Mouse (Mus musculus): ENCODE measurements at regions not wholly inside any gene's neighbourhood (a gene's known extent, or its start where the extent isn't known, plus 50 kb on each side); places are given as distances from the start of the nearest gene placed in this dataset.
A peak's percentile ranks its signal among the peaks of the same experiment; 100 is the strongest.
"Not testable (repeated sequence)": the region's sequence is repeated elsewhere in the genome, so short reads cannot be mapped to it uniquely, and the experiment has no call there.

DNA sequence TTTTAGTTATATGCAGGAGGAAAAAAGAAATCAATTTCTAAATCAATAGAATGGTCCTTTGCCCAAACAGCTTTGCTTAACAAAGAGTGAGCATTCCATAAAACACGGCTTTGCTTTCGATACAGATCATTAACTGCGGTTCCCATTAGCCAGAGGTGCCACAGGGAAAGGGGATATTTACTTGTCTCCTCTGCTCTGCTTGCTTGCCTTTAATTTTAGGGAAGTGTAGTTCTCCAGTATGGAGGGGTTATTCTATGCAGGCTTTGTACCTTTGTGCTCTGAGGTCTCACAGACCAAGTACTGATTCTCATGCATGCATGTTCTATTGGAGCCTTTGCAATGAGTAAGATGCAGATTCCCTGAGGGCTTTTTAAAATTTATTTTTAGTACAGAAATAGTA, 520.2 kb upstream of the Stxbp6 start:
- no peak for DNase-seq (ENCODE audit: low spot score)

DNA sequence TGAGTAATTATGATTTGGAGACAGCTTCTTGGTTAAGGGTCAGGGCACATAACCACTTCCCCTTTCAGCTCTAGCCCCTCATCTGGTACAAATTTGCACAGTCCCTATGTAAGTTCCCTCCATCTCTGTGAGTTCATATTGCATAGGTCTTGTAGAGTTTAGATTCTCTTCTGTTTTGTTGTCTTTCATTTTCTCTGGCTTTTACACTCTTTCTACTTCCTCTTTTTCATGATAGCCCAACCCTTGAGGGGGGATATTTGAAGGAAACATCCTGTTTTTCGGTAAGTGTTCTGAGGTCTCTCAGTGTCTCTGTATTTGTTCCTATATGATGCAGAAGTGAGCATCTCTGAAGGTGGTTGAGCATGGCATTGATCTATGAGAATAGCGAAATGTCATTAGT, 515.7 kb upstream of the Stxbp6 start:
- DNase-seq (ENCODE audit: low spot score) = no peak

DNA sequence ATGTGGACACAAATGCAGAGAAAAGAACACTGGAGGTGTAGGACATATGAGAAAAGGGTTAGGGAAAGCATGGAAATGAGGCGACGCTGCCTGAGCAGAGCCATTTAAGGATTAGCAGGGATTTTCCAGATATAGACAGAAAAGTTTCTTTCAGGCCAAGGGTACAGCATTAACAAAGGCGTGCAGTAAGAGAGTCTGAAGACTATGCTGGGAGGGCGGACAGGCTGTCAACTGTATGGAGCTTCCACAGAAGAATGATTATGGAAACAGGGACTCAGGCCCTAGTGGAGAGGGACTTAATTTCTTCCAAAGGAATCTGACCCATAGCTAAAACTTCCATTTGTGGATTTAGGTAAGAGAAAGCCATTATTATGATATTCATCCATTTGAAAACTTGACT, 511.3 kb upstream of the Stxbp6 start:
- no peak for DNase-seq (ENCODE audit: low spot score)

DNA sequence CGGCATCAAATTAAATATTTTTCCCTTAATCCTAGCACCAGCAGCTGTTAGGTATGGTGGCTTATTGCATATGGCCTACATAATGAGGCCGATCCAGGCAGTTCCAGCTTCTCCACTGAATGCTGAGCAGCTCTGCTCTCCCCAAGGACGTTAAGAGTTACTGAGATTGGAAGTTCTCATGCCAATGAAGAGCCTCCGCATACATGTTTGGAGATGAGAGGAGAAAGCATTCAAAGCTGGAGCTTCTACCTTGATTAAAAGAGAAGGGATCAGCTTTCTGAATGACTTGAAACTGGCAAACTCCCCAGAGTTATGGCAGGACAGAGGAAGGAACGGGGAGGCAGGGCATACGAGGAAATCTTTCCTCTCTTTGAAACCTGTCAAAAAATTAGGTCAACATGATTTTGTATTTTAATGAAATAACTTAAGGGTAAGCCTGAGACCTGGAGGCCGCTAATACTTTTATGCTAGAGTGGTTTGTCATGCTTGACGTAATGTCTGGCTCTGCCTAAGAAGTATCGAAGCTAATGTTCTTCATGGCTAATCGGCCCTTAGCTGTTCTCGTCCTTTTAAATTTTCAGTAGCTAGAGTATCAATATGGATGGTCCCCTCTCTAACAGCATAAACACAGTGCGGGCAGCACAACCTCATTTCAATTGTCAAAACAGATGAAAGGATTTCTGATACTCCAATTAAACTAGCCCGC, 489.0 kb upstream of the Stxbp6 start:
- no peak for DNase-seq (ENCODE audit: low spot score)

DNA sequence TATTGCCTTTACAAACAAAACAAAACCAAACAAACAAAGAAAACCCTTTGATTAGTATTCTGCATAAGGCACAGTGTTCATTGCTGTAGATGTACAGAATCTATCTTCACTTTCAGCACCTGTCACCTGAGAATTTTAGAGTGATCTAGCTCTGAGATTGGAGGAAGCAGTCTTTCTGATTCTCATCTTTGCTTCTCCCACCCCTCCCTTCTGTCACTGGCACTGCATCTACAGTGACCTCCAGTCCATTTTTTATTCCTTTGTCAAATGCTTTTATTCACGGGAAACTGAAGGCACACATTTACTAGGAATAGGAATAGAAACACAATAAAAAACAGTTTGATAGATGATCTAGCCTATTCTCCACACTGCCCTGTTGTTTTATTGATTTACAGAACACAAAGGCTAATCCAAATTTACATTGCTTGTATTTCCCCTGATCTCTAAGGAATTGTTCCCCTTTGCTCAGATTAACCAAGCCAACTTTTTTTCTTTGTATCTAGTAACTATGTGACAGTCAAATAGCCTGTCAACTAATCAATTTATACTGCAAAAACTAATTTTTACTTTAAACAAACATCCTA, 488.2 kb upstream of the Stxbp6 start:
- no peak for DNase-seq (ENCODE audit: low spot score)

DNA sequence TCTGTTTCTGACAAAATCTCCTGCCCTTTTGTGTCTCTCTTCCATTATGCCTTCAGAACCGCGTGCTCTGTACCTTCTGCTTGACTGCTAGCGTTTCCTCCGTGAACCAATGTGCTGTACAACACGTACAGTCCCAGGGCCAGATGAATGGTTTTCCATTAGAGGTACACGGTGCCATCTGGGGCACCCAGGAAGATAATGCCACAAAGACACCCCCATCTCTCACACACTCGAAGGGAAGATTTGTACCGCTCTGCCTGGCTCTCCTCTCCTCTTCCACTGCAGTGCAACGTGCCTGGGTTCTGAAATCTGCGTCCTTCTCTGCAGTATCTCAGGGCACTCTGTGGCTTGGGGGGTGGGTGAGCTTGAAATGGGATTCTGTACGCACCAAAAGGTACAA, 487.4 kb upstream of the Stxbp6 start:
- no peak for DNase-seq (ENCODE audit: low spot score)

DNA sequence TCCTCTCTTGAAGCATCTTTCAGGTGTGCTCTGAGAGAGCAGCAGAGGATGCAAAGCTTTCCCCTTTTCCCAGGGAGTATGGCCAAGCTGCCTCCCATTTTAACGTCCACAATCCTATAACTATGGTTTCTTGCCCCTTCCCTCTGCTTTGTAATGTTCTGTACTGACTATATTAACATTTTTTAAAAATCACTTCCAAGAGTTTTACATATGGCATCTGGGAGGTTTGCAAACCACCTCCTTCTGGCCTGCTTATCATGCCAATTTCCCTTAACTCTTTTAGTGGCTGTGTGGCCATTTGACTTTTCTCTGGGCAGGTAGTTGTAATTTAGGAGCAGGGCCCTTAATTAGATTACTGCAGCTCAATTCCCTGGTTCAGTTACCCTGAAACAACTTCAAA, 486.9 kb upstream of the Stxbp6 start:
- DNase-seq (ENCODE audit: low spot score) = no peak

DNA sequence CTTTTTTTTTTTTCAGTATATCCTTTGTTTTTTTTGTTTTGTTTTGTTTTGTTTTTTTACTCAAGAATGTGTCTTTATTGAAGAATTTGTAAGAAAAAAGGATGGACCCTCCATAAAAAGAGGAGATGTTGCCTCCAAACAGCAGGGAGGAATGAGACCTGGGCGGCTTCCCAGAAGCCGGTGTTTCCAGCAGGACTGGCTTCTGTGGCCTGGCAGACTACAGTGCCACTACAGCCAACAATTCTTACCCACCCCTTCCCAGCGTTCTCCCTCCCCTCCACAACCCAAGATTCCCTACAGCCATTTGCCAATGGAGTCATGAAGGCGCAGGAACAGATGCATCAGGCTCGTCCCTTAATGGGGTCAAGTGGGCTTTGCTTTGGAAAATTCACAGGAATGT, 475.4 kb upstream of the Stxbp6 start:
- DNase-seq (ENCODE audit: low spot score) = not testable (repeated sequence)

DNA sequence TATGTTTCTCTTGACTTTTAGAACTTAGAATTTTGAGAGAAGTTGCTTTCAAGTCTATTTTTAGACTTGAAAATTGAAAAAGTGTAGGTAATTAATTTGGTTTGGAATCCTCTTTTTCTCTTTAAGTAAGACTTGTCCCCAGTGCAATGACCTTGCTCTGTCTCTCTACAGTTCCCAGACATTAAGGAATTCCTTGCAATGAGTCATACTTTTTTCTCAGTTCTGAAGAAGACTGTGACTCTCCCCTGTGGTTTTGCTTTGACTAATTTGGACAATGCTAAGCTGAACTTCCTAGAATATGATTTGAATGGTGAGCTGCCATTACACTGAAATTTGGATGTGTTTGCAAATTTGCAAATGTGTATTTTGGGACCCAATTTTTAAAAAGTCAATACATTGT, 445.0 kb upstream of the Stxbp6 start:
- no peak for DNase-seq (ENCODE audit: low spot score)

DNA sequence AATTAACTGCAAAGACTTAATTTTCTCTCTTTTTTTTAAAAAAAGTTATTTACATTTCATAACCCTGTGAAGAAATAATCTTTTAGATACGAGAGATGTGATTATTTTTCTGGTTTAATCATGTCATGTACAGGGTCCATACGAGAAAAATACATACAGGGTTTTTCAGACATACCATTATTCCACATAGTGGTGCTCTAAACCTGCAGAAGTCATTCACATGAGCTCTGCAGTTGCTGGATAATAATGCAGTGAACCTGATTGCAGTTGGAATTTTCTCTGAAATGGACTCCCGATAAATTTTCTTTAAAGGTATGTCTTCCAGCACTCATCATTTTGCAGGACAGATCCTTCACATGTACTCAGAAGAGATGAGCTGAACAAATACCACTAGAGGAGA, 439.9 kb upstream of the Stxbp6 start:
- no peak for DNase-seq (ENCODE audit: low spot score)

DNA sequence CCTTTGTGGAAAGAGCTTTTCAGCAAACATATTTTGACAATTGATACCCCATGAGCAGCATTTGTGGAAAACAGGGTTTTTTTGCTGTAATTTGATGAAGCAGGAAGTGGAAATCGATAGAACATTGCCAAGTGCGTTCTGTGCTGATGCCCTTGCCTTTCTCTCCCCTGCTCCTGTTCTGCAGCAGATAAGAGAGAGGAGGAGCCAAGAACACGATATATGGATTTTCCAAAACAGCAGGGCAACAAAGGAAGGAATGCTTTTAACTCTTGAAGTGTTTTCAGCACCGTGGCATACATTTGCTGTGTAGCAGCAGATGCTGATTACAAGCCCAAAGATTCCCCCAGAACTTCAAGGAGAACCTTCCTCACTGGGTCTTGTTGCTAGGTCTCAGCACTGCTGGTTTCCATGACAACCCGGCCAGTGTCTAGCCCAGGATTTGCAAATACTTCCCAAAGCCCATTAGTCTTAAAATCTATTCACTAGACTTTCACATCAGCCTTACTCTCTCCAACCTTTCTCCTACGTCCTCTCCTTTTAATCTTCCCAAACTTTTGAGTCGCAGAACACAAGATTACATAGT, 433.0 kb upstream of the Stxbp6 start:
- no peak for DNase-seq (ENCODE audit: low spot score)

DNA sequence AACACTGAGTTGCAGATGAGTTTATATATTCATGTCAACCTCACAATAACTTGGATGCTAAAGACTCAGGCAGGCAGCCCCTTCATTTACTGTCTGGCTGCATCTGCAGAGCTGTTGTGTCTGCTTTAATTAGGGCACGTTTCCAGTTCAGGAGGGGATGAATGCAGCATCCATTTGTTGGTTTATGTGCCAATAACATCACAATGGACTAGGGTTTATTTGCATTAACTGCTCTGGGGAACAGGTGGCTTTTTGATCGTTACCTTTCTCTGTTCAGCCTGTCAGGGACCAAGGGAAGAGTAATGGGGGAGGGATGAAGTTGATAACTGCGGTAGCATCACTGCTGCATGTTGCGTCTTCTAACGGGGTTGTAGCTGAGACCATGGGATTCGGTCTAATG, 425.3 kb upstream of the Stxbp6 start:
- DNase-seq (ENCODE audit: low spot score) = no peak

DNA sequence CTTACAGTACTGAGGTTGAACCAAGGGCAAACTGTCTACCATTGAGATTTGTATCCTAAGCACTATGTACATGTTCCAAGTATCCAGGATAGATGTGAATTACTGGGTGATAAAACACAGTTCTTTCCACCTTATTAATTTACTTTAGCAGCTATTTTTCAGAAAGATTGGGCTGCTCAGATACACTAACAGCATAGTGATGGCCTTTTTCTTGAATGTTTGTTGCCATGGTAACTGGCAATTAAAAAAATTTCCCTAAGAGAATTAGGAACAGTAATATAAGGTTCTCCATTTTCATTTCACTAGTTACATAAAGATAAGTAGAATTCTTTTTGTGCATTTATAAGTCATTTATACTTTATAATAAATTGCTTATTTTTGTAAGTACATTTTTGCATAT, 423.7 kb upstream of the Stxbp6 start:
- DNase-seq (ENCODE audit: low spot score) = no peak

DNA sequence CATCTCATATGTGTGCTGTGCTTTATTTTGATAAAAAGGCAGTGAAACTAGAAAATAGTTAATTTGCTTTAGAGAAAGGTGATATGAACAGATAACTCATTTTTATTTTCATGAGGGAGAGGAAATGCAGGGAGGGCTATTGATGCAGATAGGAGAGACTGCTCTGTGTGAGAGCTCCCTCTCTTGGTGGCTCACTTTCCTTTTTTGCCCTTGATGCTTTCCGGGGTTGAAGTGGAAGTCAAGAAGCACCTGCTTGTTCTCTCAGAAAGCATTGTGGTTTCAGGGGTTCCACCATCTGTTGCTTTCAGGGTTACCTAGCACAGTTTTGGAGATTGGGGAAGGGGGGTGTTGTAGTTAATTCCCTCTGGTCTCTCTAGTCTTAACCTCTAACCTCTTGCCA, 414.5 kb upstream of the Stxbp6 start:
- no peak for DNase-seq (ENCODE audit: low spot score)

DNA sequence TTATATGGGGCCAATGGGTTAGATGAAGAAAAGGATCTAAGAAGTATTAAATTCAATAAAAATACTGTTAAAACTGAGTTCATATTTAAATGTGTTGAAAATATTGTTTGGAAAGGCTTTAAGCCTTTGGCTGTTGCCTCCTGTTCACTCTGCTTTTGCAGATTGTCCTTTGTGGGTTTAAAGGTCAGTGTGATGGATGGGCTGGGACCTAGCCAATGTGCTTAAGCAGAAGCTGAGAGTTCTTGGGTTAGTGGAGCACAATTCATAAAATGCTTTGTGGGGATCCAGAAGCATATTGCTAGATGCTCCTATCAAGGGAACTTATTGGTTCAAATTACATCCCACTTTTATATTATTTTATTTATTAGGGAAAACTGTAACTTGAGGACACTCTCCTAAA, 402.4 kb upstream of the Stxbp6 start:
- DNase-seq (ENCODE audit: low spot score) = no peak

DNA sequence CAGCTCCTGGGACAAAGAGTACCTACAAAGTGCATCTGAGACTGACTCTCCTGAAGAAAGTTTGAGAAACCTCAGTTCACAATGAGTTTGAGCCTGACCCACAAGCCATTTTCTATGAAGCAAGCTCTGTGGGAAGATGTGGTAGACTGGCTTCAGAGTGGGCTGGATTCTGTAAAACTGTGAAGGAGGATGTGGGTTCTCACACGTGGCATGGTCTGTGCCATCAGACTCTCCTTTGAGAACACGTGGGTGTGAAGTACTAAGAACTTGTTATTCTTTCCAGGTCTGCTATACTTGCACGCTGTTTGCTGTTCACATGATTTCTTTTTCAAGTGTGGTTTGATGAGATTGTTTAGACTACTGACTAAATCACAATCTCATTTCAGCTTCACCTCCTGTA, 393.6 kb upstream of the Stxbp6 start:
- no peak for DNase-seq (ENCODE audit: low spot score)

DNA sequence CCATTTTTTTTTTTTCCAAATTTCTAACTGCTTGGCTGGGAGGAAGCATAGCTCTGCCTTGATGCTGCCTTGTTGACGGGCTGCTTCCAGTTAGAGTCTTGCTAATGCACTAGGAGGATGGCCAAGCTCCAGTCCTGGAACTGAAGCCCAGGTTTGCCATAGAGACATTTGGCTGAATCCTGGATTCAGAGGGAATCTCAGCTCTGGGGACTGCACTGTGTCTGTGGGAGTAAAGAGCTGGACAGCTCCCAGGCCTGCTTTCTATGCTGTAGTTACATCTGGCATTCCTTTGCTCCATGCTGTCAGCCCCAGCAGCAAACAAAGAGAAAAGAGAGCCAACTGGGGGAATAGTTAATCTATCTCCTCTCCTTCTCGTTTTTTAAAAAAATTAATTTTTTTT, 392.5 kb upstream of the Stxbp6 start:
- no peak for DNase-seq (ENCODE audit: low spot score)

DNA sequence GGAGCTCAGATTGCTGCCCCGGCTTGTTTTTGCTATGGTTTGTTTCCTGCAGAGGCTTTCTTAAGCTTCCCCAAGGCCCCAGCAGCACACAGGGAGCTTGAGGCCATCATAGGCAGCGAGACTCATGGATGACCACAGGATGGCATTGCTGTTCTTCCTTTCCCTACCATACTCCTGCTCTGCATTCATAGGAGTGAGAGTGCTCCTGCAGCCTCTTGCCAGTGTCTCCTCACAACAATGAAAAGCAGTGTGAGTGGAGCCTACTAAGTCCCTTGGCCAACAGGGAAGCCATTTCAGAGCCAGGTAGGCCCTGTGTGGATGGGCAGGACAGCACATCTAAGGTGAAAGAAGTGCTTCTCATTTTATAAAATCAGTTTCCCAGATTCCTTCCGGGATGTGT, 391.6 kb upstream of the Stxbp6 start:
- DNase-seq (ENCODE audit: low spot score) = no peak

DNA sequence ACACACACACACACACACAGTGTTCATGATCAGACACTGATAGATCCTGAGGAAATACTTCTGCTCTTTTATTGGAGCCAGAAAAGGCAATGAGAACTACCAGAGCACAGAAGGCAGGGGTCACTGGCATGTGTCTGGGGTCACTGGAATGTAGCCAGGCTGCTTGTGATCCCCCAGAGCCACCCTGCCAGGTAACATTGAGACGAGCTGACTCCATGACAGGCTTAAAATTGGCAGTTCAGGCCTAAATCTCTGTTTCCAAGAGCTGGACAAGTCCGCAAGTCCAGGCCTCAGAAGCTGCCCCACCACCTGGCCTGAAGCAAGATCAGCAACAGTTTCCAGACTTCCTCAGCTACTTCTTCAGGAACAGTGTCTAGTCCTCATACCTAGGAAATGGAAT, 390.4 kb upstream of the Stxbp6 start:
- DNase-seq (ENCODE audit: low spot score) = no peak

DNA sequence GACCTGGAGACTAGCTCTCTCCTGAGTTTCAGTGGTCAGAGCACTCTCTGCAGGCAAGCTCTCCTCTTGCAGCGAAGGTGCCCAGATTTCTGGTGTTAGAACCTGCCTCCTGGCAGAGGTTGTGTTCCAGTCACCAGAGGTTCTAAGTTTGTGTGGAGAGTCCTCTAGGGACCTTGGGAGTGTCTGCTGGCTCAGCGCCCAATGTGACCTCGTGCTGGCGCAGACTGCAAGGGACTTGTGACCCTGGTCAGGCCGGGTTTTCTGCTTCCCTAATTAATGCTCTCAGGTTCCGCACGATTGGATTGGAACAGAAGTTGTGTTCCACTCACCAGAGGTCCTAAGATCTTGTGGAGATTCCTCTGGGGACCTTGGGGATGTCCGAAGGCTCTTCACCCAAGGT, 384.2 kb upstream of the Stxbp6 start:
- DNase-seq (ENCODE audit: low spot score) = not testable (repeated sequence)

DNA sequence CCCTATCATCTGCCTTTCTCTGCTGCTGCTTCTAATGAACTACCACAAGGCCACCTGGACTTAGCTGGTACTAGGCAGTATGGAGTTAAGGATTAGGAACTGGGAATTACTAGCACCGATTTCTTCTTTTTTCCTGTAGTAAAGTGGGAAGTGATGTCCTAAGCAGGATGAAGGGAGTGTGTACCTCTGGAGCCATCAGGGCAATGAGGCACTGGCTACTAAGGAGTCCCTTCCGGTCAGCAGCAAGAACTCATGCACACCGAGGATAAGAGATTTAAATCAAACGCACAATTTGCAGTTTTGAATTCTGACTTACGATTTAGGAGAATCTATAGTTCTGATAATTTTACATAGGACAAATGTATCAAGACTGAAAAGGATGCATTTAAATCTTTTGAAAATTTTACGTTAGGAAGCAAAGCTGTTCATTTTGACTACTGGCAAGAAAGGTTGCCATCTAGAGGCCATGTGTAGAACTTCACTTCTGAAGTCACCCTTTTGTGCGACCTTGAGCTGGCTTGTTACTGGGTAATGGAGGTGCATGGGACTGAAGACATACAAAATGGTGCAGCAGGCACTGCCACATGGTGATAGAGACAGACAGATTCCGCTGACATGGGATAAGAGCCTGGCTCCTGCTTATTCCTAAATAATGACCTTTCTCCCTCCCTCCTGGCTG, 369.1 kb upstream of the Stxbp6 start:
- DNase-seq (ENCODE audit: low spot score) = peak; percentile 0

DNA sequence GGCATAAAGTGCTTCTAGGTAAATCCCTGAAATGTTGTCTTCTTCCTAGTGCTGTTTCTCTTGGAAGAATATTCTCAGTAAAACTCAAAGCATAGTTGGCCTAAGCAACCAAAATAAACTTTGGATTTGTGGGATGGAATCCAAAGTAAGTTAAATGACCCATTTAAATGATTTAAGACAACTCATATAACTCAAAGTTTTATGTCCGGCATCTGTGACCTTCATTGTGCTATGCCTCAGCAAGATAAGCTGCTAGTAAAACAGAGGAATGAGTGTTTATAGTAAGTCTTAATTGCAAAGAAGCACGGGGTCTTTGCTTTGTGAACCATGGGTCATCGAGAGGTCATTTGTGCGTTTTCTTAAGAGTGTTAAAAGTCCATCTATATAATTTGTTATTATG, 368.0 kb upstream of the Stxbp6 start:
- no peak for DNase-seq (ENCODE audit: low spot score)

DNA sequence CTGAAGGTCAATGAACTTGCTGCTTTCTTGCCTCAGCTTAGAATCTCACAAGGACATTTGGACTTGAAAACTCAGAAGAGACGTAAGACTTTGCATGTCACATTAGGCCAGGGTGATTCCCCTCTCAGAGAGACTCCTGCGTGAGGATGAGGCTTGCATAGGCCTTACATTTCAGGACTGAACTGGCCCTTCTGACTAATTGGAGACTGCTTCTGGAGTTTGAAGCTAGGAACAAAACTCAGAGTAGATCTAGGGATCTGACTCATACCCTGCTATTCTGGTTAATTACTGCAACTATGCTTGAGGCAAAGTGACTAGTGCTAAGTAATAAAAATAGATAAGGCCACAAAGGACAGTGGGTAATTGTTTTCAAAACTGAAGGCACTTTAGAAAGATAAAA, 365.2 kb upstream of the Stxbp6 start:
- DNase-seq (ENCODE audit: low spot score) = no peak

Measured in lung, postnatal 25 days (tissue).